Mouse (Mus musculus) stomach, embryonic 16.5 days (tissue): Measurements from ENCODE around the gene Atraid. TPM values are rescaled to one million over a fixed set of nuclear protein-coding genes. Genes with fewer than 3 reads are reported as not detected.

Experiments used
- ATAC-seq: fragments of 200-750 bp; cut with Nextera tagmentation; 2 replicates; pipeline ENCODE4 v1.8.0; 2017; ENCODE audit warnings: moderate number of reproducible peaks, moderate TSS enrichment; ENCODE audit not compliant: insufficient read depth, low FRiP score
- H3K27ac ChIP-seq: fragments of 300-500 bp; sonication (generic); 2 replicates; pipeline ENCODE4 v1.5.1; 2014; ENCODE audit warnings: low read length
- H3K27me3 ChIP-seq: fragments of 300-500 bp; sonication (generic); 2 replicates; pipeline ENCODE4 v1.6.1; 2014; ENCODE audit warnings: low read length, control low read depth, mixed read lengths; ENCODE audit not compliant: control insufficient read depth, insufficient read depth
- H3K36me3 ChIP-seq: fragments of 300-500 bp; sonication (generic); 2 replicates; pipeline ENCODE4 v1.6.1; 2014; ENCODE audit warnings: low read length; ENCODE audit not compliant: control insufficient read depth, insufficient read depth
- H3K4me1 ChIP-seq: fragments of 300-500 bp; sonication (generic); 2 replicates; pipeline ENCODE4 v1.6.1; 2014; ENCODE audit warnings: low read length, control low read depth, mixed read lengths; ENCODE audit not compliant: control insufficient read depth, insufficient read depth
- H3K4me2 ChIP-seq: fragments of 300-500 bp; sonication (generic); 2 replicates; pipeline ENCODE4 v1.6.1; 2014; ENCODE audit warnings: low read depth, low read length, mixed read lengths
- H3K4me3 ChIP-seq: fragments of 300-500 bp; sonication (generic); replicated peaks from 2 replicates; pipeline ENCODE4 v1.5.1; 2014; ENCODE audit warnings: mild to moderate bottlenecking, low read length
- H3K9ac ChIP-seq: fragments of 300-500 bp; sonication (generic); 2 replicates; pipeline ENCODE4 v1.6.1; 2014; ENCODE audit warnings: low read length
- H3K9me3 ChIP-seq: fragments of 300-500 bp; sonication (generic); replicated peaks from 2 replicates; pipeline ENCODE4 v1.6.1; 2016; ENCODE audit warnings: low read length, control low read depth; ENCODE audit not compliant: control insufficient read depth
- WGBS: fragments of 180-500 bp; shearing (Covaris S2); extraction: QIAGEN DNeasy Blood & Tissue Kit; methylation state at CpG from one replicate; pipeline ENCODE4 v1.1.7; 2014; 5-methylcytosine and 5-hydroxymethylcytosine counted together
- polyA plus RNA-seq: library from polyadenylated mRNA; unstranded; fragments of >200 nt; fragmentation: Nextera tagmentation; extraction: Ambion mirVana; gene quantifications from 2 replicates; pipeline ENCODE4 v1.2.1, GENCODE M21; 2015

The Atraid gene
- polyA plus RNA-seq, 1 experiment from 2014 or later = 167 TPM

- no peak overlapping the region for H3K4me3 ChIP-seq
- no peaks in the 10 kb centered on the region for H3K9me3 ChIP-seq
- H3K4me2 ChIP-seq = no peak overlapping the region
- H3K36me3 ChIP-seq = no peaks in the 10 kb centered on the region
- peaks cover 31% of the 10 kb centered on the region for H3K27me3 ChIP-seq
- no peak overlapping the region for H3K27ac ChIP-seq
- H3K4me1 ChIP-seq = peaks cover 4% of the 10 kb centered on the region; the same call in 1 of the 2 replicates
- WGBS = 30% methylated on average over 7 of the region's 7 CpGs
- H3K9ac ChIP-seq = no peak overlapping the region
- no peak for ATAC-seq
These were observed 38.5 kb downstream of the Atraid start for GRCm38 (mm10) chr5:31086606-31087005.

GRCm38 (mm10) chr5:31087131-31087530, 39.0 kb downstream of the Atraid start:
- Histone ChIP-seq H3K27ac (no peak overlapping the region), H3K9ac (no peak overlapping the region), H3K27me3 (peaks cover 36% of the 10 kb centered on the region), H3K4me2 (no peak overlapping the region), H3K36me3 (no peaks in the 10 kb centered on the region), H3K4me1 (peaks cover 4% of the 10 kb centered on the region; the same call in 1 of the 2 replicates), H3K4me3 (no peak overlapping the region), H3K9me3 (no peaks in the 10 kb centered on the region)
- 63% methylated on average over 2 of the region's 2 CpGs for WGBS
- ATAC-seq = no peak

- Histone ChIP-seq H3K4me3 (peak overlapping the region; percentile 51), H3K27me3 (peaks cover 84% of the 10 kb centered on the region), H3K36me3 (no peaks in the 10 kb centered on the region), H3K4me1 (peaks cover 26% of the 10 kb centered on the region), H3K4me2 (peak overlapping the region; percentile 76), H3K9me3 (no peaks in the 10 kb centered on the region), H3K27ac (no peak overlapping the region), H3K9ac (peak overlapping the region; percentile 20; the same call in 1 of the 2 replicates)
- ATAC-seq = no peak
- WGBS = 2% methylated on average over 46 of the region's 53 CpGs
These were observed 44.3 kb downstream of the Atraid start for GRCm38 (mm10) chr5:31092231-31092975.

- peaks cover 26% of the 10 kb centered on the region for H3K4me1 ChIP-seq
- no peaks in the 10 kb centered on the region for H3K36me3 ChIP-seq
- peak overlapping the region; percentile 20 for H3K9ac ChIP-seq
- ATAC-seq = peak; percentile 74
- WGBS = 1% methylated on average over 54 of the region's 54 CpGs
- peak overlapping the region; percentile 51 for H3K4me3 ChIP-seq
- H3K9me3 ChIP-seq = no peaks in the 10 kb centered on the region
- no peak overlapping the region for H3K27ac ChIP-seq
- H3K27me3 ChIP-seq = peaks cover 81% of the 10 kb centered on the region
- H3K4me2 ChIP-seq = peak overlapping the region; percentile 76
These were observed 45.3 kb downstream of the Atraid start for GRCm38 (mm10) chr5:31093151-31094041.

- Histone ChIP-seq H3K4me3 (peak overlapping the region; percentile 39), H3K36me3 (no peaks in the 10 kb centered on the region)
- no peak for ATAC-seq
These were observed 46.1 kb downstream of the Atraid start for GRCm38 (mm10) chr5:31094100-31094798.

GRCm38 (mm10) chr5:31094799-31095691, 46.9 kb downstream of the Atraid start:
- H3K9ac ChIP-seq = peak overlapping the region; percentile 19; the same call in 1 of the 2 replicates
- WGBS = under 1% methylated on average over 59 of the region's 59 CpGs
- H3K4me3 ChIP-seq = peak overlapping the region; percentile 39
- peak overlapping the region; percentile 53 for H3K4me2 ChIP-seq
- H3K27ac ChIP-seq = no peak overlapping the region
- H3K27me3 ChIP-seq = peaks cover 71% of the 10 kb centered on the region
- H3K4me1 ChIP-seq = peaks cover 26% of the 10 kb centered on the region
- no peaks in the 10 kb centered on the region for H3K36me3 ChIP-seq
- H3K9me3 ChIP-seq = no peaks in the 10 kb centered on the region
- peak; percentile 44; the same call in 1 of the 2 replicates for ATAC-seq

More at GRCm38 (mm10) chr5:31094100-31094798, 46.1 kb downstream of the Atraid start:
- Histone ChIP-seq H3K4me1 (peaks cover 26% of the 10 kb centered on the region), H3K27me3 (peaks cover 79% of the 10 kb centered on the region), H3K4me2 (peak overlapping the region; percentile 53), H3K27ac (no peak overlapping the region), H3K9me3 (no peaks in the 10 kb centered on the region), H3K9ac (no peak overlapping the region; the same call in 1 of the 2 replicates)
- WGBS = 1% methylated on average over 29 of the region's 29 CpGs

GRCm38 (mm10) chr5:31095711-31096480, 47.8 kb downstream of the Atraid start:
- Histone ChIP-seq H3K4me1 (peaks cover 26% of the 10 kb centered on the region), H3K4me2 (peak overlapping the region; percentile 53), H3K4me3 (peak overlapping the region; percentile 39), H3K27me3 (peaks cover 62% of the 10 kb centered on the region), H3K9ac (0 out of 2 replicates have a peak overlapping the region, but pooled peaks have one; percentile 19), H3K27ac (no peak overlapping the region), H3K36me3 (no peaks in the 10 kb centered on the region), H3K9me3 (no peaks in the 10 kb centered on the region)
- 33% methylated on average over 11 of the region's 11 CpGs for WGBS
- no peak for ATAC-seq
